15 mouse cellular contexts compared by ENCODE assay signal in genomic region chr14:122875056-122875455, GRCm38 (mm10). TPM values are rescaled to one million over a fixed set of nuclear protein-coding genes. Genes with fewer than 3 reads are reported as not detected.
A peak's percentile ranks its signal among the peaks of the same experiment; 100 is the strongest.
DNase-seq lines count a peak whose midpoint lies in the region; ATAC-seq and TF ChIP-seq lines count a peak whose summit lies in the region.
"Had no signal": no experiment of that assay in that cellular context is flagged by ENCODE, and none has a peak within 500 bp of the region (broad histone marks: within the 10 kb centered on the region; RNA-seq: fewer than 3 reads in every experiment).

No protein-coding gene starts in this region.

- H3K36me3 ChIP-seq in intestine, embryonic 14.5 days (ENCODE audit: control insufficient read depth, insufficient read depth, low read length): no peaks in the 10 kb centered on the region
- no peaks in the 10 kb centered on the region for H3K36me3 ChIP-seq in intestine, embryonic 15.5 days
- no peaks in the 10 kb centered on the region for H3K36me3 ChIP-seq in forebrain, embryonic 13.5 days (ENCODE audit: poor library complexity, severe bottlenecking)
- no peaks in the 10 kb centered on the region for H3K36me3 ChIP-seq in midbrain, postnatal 0 days (ENCODE audit: insufficient read depth, low read length)
- H3K36me3 ChIP-seq: limb, embryonic 13.5 days; neural tube, embryonic 12.5 days had no signal

- no peaks in the 10 kb centered on the region for H3K27me3 ChIP-seq in intestine, embryonic 14.5 days (replicated peaks; ENCODE audit: control insufficient read depth, insufficient read depth, low read length)
- H3K27me3 ChIP-seq in intestine, embryonic 15.5 days (replicated peaks): no peaks in the 10 kb centered on the region
- H3K27me3 ChIP-seq in forebrain, embryonic 13.5 days: peaks cover 53% of the 10 kb centered on the region
- H3K27me3 ChIP-seq in midbrain, postnatal 0 days (ENCODE audit: insufficient read depth, low read length): no peaks in the 10 kb centered on the region
- H3K27me3 ChIP-seq: Patski had no signal

- ATAC-seq in intestine, embryonic 14.5 days (replicated peaks; ENCODE audit: low FRiP score, low TSS enrichment, low read depth): no peak
- ATAC-seq in intestine, embryonic 15.5 days: no peak
- no peak for ATAC-seq in forebrain, embryonic 13.5 days
- ATAC-seq in midbrain, postnatal 0 days (ENCODE audit: low FRiP score): no peak
- ATAC-seq: Patski had no signal

- no peak for TF ChIP-seq CTCF in midbrain, postnatal 0 days (IDR thresholded peaks at IDR 0.05)

- H3K9ac ChIP-seq in intestine, embryonic 14.5 days (ENCODE audit: low read length): no peak overlapping the region
- H3K9ac ChIP-seq in intestine, embryonic 15.5 days: no peak overlapping the region
- peak overlapping the region; percentile 30; the same call in 1 of the 2 replicates for H3K9ac ChIP-seq in forebrain, embryonic 13.5 days
- H3K9ac ChIP-seq in midbrain, postnatal 0 days (replicated peaks; ENCODE audit: low read length, poor library complexity, severe bottlenecking): no peak overlapping the region
- H3K9ac ChIP-seq: limb, embryonic 13.5 days; neural tube, embryonic 12.5 days had no signal

- H3K4me1 ChIP-seq in intestine, embryonic 14.5 days (replicated peaks; ENCODE audit: control insufficient read depth, insufficient read depth, low read length): no peaks in the 10 kb centered on the region
- H3K4me1 ChIP-seq in intestine, embryonic 15.5 days (replicated peaks): no peaks in the 10 kb centered on the region
- peaks cover 53% of the 10 kb centered on the region for H3K4me1 ChIP-seq in forebrain, embryonic 13.5 days
- H3K4me1 ChIP-seq in midbrain, postnatal 0 days (ENCODE audit: insufficient read depth, low read length): no peaks in the 10 kb centered on the region; the same call in 1 of the 2 replicates

- DNase-seq in intestine, embryonic 14.5 days (ENCODE audit: low spot score): peak; percentile 34
- DNase-seq in cerebellum, adult 9-10 months: peak; percentile 75
- peak; percentile 31 for DNase-seq in midbrain, postnatal 0 days (ENCODE audit: low spot score)
- no peak for DNase-seq in kidney, adult 9 months
- no peak for DNase-seq in kidney, postnatal 36 days
- DNase-seq: adrenal gland, adult 8-10 months; heart, postnatal 10 days; layer of hippocampus, adult 9-11 months; lung, adult 18-20 months; right cerebral cortex, postnatal 4 days had no signal

- H3K27ac ChIP-seq in intestine, embryonic 14.5 days (ENCODE audit: low read depth): no peak overlapping the region
- no peak overlapping the region for H3K27ac ChIP-seq in intestine, embryonic 15.5 days
- H3K27ac ChIP-seq in forebrain, embryonic 13.5 days: peak overlapping the region; percentile 75
- H3K27ac ChIP-seq in midbrain, postnatal 0 days (ENCODE audit: low read depth, low read length): 0 out of 2 replicates have a peak overlapping the region, but pooled peaks have one; percentile 55
- H3K27ac ChIP-seq: limb, embryonic 13.5 days; neural tube, embryonic 12.5 days had no signal

- WGBS in intestine, embryonic 14.5 days: 83% methylated on average over 8 of the region's 8 CpGs
- WGBS in intestine, embryonic 15.5 days: 81% methylated on average over 8 of the region's 8 CpGs
- 32% methylated on average over 8 of the region's 8 CpGs for WGBS in forebrain, embryonic 13.5 days
- 54% methylated on average over 8 of the region's 8 CpGs for WGBS in midbrain, postnatal 0 days

- no peaks in the 10 kb centered on the region for H3K9me3 ChIP-seq in intestine, embryonic 14.5 days (ENCODE audit: control insufficient read depth, low read length)
- H3K9me3 ChIP-seq in intestine, embryonic 15.5 days: no peaks in the 10 kb centered on the region
- no peaks in the 10 kb centered on the region for H3K9me3 ChIP-seq in forebrain, embryonic 13.5 days (replicated peaks)
- H3K9me3 ChIP-seq in midbrain, postnatal 0 days (ENCODE audit: low read length): no peaks in the 10 kb centered on the region
- H3K9me3 ChIP-seq: limb, embryonic 13.5 days; neural tube, embryonic 12.5 days had no signal

- H3K4me3 ChIP-seq in intestine, embryonic 14.5 days (ENCODE audit: low read depth, low read length): no peak overlapping the region
- H3K4me3 ChIP-seq in intestine, embryonic 15.5 days (replicated peaks): no peak overlapping the region
- H3K4me3 ChIP-seq in forebrain, embryonic 13.5 days: no peak overlapping the region
- H3K4me3 ChIP-seq in midbrain, postnatal 0 days (ENCODE audit: low read depth, low read length): no peak overlapping the region
- H3K4me3 ChIP-seq: limb, embryonic 13.5 days; neural tube, embryonic 12.5 days had no signal

- H3K4me2 ChIP-seq in intestine, embryonic 14.5 days (ENCODE audit: low read length): no peak overlapping the region
- no peak overlapping the region for H3K4me2 ChIP-seq in intestine, embryonic 15.5 days (replicated peaks)
- peak overlapping the region; percentile 19; the same call in 1 of the 2 replicates for H3K4me2 ChIP-seq in forebrain, embryonic 13.5 days
- no peak overlapping the region for H3K4me2 ChIP-seq in midbrain, postnatal 0 days (ENCODE audit: low read depth, low read length, poor library complexity, severe bottlenecking)
- H3K4me2 ChIP-seq: limb, embryonic 13.5 days; neural tube, embryonic 12.5 days had no signal

RNA-seq across cellular contexts. Expression of gene Ggact, which starts 38.5 kb away (rescaled TPM):
- 31.4 and 37.9 TPM in 2 replicates for polyA plus RNA-seq in intestine, embryonic 14.5 days (2014; fragmentation: Nextera tagmentation; extraction: Ambion mirVana)
- 45.1 and 50.3 TPM in 2 replicates for polyA plus RNA-seq in intestine, embryonic 15.5 days (2015; fragmentation: Nextera tagmentation; extraction: Ambion mirVana)
- 5.0 and 5.2 TPM in 2 replicates for polyA plus RNA-seq in forebrain, embryonic 13.5 days (2015; fragmentation: Nextera tagmentation; extraction: Ambion mirVana)
- total RNA-seq in midbrain, postnatal 0 days (2014; rRNA removed): 23.3 and 24.2 TPM in 2 replicates
- 24.0 and 25.4 TPM in 2 replicates for polyA plus RNA-seq in midbrain, postnatal 0 days (2015; fragmentation: Nextera tagmentation; extraction: Ambion mirVana)

Comparison
In these comparisons a context has a peak if more than half of its experiments do, and no peak if none do; other contexts are left out.
1. DNase-seq: peak in intestine, embryonic 14.5 days (single experiment), cerebellum, adult 9-10 months (single experiment) and midbrain, postnatal 0 days (single experiment); none in kidney, adult 9 months (single experiment) and kidney, postnatal 36 days (0 of 2).
2. H3K27ac ChIP-seq: peak in forebrain, embryonic 13.5 days (single experiment) and midbrain, postnatal 0 days (single experiment); none in intestine, embryonic 14.5 days (single experiment) and intestine, embryonic 15.5 days (single experiment).